Mouse (Mus musculus): Measurements from ENCODE around the gene Gkap1.

Gkap1 gene

DNA sequence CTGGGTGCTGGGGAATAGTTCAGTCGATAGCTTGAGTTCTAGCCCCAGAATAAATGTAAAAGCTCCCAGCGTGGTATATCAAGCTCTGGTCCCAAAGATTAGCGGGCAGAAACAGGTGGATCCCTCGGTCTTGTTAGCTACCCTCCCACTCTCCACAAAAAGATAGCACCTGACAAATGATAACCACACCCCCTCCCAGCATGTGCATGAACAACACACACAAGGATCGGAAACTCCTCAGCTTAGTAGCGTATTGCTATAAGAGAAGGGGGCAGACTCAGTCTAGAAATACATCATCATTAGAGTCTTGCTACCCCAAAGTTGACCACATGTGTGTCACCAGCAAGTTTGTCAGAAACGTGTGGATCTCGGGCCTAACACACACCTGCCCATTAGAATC, at the start of gene Gkap1:
Gkap1 (minus strand) TSS at position 101 of the 400 bp plus-strand sequence.
- no peak for DNase-seq

DNA sequence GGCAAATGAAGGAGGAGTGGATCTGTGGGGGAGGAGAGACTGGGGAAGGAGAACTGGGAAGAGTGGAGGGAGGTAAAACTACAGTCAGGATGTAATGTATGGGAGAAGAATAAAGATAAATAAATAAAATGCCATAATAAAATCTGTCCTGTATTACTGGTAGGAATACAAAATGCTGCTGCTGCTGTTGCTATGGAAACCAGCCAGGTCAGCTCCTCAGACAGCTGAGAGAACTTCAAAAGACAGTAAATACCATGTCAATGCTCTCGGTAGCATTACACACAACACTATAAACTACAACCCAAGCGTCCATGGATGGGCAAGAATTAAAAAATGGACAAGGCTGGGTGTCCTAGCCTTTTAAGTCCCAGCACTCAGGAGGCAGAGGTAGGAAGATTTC, 42.3 kb upstream of the Gkap1 start:
- DNase-seq: no peak

DNA sequence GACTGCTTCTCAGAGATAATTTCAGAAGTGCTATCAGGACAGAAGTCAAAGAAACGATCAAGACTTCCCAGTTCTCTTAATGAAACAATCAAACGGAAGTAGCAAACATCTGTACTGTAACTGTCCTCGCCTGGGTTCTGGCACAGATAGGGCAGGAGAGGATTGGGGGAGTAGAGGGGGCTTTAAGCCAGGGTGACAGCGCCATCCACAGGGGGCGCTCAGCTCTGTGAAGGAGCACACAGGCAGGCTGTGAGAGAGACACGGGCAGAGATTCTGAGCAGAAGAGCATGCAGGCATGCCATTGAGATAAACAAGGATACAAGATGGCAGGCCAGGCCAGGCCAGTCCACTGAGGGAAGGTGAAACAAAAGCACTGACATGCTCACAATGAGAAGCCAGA, 39.5 kb upstream of the Gkap1 start:
- DNase-seq: no peak

DNA sequence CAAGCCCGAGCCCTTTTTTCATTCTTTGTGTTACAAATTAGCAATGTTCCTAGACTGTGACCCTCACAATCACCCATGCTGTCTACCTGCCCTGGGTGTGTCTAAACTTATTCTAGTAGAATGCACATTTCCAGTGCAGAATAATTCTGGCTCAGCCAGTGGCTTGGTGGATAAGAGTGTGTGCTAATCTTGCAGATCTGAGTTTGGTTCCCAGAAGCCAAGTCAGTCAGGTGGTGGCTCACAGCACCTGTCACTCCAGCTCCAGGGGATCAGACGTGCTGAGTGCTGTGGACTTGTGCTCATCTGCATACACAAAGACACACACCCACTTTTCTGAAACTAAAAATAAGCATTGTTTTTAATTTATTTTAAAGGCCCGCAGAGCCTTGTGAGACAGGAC, 38.3 kb upstream of the Gkap1 start:
- DNase-seq: no peak

DNA sequence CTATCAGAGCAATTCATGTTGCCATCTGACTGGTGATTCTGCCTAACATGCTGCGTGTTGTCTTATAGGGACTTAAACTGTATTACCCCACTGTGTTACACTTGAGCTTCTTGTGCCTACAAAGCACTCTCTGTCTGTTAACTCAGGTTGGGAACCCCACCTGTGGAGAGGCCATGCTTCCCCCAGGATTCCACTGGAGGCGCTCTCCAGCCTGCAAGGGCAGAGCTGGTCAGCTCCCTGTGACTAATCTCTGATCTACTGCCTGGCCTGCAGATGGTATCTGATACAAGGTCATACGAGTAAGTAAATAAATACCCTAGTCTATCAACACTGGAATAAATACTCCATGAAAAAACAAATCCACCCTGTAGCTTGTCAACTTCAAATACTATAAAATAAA, 35.9 kb upstream of the Gkap1 start:
- no peak for DNase-seq

DNA sequence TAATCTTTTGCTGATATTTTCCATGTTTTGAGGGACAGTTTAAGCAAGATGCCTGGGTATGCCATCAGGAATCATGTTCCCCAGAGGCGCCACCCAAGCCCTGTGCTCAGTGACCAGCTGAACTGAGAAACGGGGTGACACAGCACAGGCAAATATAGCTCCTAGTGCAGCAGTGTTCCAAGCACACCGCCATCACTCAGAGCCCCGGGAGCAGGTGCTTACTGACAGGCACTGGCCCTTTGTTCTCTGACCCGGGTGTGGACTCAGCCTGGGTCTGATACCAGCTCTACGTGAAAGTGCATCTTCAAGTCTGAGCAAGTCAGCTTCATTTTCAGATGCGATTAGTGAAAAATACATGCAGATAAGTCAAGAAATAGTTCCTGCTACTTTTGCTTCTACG, 34.0 kb upstream of the Gkap1 start:
- no peak for DNase-seq

DNA sequence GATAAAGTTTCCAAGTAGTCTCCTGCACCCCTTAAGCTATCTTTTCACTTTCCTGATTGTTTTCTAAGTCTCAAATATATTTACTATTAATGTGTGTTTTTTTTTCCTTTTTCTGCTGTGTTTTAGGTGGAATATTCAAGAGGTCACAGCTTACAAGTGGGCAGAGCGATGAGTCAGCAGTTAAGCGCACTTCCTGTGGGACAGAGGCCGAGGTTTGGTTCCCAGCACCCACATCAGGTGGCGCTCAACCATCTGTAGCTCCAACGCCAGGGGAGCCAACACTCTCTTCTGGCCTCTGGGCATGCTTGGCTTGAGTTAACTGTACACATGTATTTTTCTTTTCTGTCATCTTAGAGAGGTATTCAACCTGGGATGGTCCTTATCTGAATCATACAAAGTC, 32.0 kb upstream of the Gkap1 start:
- DNase-seq: no peak

DNA sequence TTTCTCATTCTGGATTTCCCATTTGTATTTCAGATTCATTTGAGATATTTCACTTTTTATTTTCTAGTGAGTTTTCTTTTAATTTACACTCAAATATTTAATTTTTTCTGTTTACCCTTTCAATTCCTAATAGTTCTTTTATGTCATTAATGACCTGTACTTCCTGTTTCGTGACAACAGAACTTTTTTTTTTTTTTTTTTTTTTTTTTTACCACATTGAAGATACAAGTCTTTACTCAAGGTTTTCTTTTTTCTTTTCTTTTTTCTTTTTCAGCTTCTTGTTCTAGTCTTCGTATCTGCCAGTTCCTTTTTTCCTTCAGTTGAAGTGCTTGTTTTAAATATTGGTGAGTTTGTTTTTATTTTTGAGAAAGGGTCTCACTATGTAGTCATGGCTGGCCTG, 29.7 kb upstream of the Gkap1 start:
- DNase-seq: no peak

DNA sequence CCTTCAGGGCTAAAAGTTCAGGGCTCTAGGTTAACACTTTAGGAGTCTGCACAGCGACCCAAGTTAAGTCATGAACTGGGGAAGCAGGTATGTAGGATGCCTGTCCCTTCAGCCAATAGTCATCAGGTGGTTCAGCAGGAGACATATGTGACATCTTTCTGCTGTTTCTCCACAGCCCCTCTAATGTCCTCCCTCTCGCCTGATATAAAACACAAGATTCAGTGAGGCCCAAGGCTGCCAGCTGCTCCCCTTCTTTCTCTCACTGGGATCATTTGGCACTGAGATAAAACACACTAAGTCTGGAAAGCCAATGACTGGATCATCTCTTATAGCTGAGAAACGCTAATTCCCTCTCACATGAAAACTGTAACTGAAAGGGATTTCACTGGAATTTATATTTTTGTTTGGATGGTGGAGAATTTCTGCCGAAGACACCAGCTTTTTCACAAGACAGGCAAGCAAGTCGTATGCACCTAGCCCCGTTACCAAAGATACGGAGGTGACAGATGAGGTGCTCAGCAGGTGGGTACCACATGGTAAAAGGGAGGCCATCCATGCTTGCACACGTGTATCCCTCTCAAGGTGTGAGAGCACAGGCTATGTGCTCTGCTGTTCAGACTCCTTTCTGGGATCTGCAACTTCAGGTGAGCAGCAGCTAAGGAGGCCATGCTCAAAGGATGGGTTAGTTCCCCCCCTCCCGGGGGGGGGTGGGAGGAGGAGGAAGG, 27.1 kb upstream of the Gkap1 start:
- DNase-seq: peak; percentile 35

DNA sequence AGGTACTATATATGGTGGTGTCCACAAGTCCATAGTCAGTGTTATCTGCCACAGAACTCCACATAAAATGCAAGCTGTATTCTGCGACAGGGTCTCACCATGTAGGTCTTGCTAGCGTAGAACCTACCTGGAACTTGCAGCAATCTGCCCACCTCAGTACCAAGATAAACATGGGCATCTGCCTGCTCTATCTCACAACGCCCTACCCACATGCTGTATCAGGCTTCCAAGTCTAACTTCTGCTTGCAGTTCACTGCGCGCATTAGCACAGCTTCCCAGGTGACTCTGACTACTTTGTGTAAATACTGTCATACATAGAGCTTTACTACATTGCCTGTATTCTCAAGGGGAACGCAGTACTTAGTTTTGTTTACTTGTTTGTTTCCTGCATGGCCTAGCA, 26.5 kb upstream of the Gkap1 start:
- no peak for DNase-seq

DNA sequence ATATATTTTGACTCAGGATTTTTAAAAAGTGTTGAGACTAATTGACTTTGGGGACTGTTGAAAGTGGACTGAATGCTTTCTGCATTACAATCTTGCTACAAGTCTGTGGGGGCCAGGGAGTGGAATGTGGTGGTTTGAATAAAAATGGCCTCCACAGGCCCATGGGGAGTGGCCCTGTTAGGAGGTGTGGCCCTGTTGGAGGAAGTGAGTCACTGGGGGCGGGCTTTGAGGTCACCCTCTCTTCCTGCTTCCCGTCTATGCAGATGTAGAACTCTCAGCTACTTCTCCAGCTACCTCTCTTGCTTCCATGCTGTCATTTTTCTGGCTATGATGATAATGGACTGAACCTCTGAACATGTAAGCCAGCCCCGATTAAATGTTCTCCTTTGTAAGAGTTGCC, 23.3 kb upstream of the Gkap1 start:
- DNase-seq: no peak

DNA sequence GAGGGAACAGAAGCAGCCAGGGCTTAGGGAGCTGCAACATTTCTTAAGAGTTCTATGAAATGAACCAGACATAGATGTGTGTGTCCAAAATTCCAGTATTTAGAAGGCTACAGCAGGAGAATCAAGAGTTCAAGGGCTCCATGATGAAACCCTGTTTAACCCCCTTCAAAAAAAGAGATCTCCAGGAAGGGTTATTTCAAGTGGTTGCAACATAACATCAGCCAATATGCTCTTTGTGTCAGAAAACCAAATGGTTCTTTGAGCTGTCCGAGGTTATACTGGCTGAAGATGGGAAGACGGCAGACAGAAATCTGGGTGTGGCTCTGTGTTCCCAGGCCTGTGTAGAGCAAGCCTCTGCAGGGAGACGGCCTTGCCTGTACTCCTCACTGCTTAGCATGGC, 20.1 kb upstream of the Gkap1 start:
- DNase-seq: no peak

DNA sequence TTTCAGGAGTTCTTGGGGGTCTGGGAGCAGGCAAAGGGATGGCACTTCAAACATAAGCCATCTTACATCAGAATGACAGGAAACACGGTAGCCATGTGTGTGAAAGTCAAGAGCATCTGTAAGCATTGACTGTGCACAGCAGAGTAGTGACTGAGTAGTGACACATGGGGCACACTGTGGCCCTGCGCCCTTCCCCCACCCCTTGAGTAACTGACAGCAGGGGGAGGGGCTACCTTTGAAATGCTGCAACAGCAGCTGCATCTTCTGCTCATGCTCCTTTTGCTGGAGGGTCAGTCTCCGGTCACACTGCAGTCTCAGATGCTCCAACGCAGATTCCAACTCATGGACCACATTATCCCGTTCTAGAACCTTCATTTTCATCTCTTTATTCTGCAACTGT, 17.3 kb upstream of the Gkap1 start:
- no peak for DNase-seq

DNA sequence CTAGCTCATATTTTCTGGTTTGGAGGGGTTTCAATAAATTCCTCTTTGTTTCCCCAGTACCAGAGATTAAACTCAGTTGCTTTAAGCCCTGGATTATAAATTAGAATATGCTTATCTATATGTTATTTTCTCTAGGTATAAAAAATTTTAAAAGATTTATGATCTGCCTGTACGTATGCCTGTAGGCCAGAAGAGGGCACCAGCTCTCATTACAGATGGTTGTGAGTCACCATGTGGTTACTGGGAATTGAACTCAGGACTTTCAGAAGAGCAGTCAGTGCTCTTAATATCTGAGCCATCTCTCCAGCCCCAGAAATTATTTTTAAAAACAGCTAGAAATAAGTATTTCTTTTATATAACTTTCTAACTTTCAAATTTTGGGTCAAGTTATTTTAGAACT, 13.8 kb upstream of the Gkap1 start:
- no peak for DNase-seq

DNA sequence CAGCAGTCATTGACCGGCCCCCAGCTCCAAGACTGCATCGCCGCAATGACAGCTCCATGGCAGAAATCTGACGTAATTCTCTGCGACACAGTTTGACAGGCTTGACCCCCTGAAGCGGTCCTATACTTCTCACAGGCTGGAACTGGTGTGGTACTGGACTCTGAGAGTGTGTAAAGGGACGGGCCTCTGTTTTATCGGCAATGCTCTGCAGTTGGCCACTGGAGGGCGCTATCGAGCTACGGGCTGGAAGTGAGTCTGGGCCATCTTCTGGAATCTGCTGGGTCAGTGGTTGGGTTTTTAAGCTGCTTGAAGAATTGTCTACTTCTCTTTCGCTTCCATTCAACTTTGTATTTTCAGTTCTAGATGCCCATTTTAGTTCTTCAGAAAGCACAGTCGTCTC, 12.3 kb upstream of the Gkap1 start:
- peak; percentile 74 for DNase-seq

DNA sequence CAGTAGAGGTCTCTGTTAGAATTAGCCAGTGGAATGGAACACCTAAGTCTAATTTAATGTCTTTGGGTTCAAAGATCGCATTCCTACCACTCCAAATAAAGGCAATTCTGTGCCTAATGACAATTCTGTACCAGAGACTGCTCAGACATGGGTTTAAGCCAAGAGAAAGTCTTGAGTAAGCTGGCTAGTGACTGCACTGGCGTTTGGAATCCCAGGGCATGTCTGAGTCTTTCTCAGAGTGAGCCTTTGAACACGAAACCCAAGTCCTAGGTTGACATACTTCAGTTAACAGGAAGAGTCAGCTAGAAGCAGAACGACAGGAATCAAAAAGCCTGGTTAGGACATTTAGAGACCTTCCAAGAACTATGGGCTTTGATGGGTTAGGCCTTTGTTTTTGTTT, 8.0 kb upstream of the Gkap1 start:
- DNase-seq: no peak

DNA sequence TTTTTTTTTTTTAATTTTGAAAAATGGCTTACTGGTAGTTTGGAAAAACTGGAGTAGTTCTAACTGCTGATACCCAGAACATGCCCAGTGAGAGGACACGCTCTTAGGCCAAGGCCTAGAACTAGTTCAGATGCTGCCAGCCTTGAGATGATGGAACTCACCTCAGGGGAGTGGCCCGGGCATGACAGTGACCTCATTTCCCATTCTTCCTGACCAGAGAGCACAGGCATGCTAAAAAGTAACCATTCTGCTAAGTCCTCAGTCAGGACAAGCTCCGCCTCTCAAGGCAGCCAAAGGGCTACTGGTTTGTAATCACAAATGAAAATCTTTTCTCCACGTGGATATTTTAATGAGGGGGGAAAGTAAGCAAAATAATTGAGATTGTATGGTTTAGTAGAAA, 6.4 kb upstream of the Gkap1 start:
- DNase-seq: no peak

DNA sequence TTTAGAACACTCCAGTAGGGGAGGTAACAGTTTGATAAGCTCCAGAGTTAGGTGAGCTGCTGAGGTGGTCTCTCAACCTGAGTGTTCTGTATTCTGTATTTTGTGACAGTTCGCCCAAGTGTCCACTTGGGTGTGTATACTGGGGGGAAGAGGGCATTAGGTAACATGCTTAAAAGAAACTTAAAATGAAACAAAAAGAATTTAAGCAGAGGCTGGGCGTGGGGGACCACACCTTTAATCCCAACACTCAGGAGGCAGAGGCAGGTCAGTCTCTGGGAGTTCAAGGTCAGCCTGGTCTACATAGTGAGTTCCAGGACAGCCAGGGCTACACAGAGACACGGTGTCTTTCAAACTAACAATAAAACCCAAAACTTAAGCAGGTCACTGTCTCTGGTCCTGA, 5.0 kb upstream of the Gkap1 start:
- no peak for DNase-seq

DNA sequence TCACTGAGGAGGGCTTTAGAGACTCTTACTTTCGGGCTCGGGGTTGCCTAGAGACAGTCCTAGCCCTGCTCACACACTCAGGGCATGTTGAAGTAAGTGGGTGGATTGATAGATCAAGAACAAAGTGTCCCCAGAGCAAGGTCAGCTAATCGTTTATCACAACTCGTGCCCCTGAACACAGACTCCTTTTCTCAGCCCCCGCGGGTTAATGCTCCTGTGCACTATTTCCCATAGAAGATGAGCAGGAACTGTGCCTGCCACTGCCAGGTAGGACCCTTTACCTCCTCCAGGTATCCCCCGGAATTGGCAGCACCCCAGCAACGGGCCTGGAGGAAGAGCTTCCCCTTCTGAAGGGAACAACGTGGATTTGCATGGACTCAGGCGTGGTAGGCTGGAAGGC, 757 bp upstream of the Gkap1 start:
- no peak for DNase-seq

DNA sequence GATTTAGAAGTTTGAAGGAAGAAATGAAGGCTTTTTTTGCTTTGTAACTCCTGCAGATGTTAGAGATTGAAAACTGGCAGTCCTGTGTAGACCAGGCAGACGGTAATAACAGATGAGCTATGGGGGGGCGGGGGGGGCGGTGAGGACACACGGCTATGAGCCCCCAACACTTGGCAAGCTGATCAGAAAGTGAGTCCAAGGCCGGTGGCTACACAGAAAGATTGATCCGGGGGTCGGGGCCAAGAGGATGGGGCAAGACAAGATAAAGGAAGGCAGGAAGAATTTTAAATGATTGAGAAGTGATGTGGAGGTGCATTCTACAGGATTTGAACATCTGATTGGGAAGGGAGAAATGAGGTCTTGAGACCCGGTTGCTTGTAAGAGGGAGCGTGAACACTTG, 423 bp downstream of the Gkap1 start:
- no peak for DNase-seq

DNA sequence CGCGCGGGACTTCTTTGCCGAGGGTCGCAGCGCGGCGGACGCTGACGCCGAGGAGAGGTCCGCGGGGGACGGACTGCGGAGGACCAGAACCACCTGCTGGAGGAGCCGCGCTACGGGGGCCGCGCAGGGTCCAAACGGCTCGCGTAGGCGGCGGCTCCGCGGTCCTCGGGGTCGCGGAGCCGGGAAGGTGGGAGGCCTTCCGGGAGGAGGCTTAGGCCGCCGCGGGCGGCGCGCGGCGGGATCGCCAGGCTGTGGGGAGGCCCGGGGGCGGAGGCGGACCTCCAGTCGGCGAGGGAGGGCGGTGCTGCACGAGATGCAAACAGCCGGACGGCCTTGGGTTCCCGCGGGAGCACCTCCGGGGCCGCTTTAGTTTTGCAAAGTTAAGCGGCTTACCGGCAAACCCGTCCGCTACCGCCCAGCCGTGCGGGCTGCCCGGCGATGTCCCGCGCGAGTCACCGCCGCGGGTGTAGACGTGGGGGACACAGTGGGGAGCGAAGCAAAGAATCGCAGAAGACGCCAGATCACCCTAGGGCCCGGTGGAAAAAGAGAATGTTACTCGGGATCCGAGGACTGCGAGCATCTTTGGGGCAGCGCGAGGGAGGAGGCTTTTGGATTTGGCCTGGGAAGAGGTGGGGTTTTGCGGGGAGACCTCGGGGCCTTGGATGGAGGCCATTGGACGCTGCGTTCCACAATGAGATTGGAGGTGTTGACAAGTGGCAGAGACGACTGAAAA, 1.1 kb downstream of the Gkap1 start:
- DNase-seq: peak; percentile 43

DNA sequence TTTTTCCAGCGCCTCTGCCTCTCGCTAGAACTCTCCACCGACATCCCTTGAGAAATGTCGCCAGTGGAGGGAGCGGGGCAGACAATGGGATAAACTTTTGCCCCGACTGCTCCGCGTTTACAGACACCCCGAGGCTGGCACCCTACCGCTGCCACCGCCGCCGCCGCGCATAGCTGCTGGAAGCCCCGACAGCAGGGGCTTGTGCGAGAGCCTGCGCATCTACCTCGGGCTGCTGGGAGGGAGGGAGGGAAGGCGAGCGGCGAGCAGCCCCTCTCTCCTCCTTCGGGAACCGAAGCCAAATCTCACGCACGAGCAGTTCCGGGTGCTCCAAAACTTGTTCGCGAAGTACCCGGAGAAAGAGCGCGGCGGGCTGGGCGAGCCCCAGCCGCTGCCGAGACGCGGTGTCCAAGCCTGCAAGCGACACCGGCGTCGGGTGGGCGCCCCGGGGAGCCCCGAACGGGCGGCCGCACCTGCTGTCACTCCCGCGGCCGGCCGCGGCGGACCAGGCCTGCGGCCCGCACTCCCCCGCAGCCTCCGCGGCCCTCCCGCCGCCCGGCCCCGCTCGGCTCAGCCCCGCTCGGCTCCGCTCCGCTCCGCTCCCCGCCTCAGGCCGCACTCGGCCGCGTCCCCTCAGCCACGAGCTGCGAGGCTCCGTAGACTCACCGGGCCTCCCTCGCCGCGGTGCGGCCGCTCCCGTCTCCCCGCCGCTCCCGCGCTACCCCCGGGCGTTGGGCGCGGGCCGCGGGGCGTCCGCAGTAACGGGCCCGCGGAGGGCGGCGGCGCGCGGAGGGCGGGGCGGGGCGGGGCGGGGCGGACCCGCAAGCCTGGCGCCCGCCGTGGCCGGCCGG, 1.9 kb downstream of the Gkap1 start:
- peak; percentile 26 for DNase-seq

DNA sequence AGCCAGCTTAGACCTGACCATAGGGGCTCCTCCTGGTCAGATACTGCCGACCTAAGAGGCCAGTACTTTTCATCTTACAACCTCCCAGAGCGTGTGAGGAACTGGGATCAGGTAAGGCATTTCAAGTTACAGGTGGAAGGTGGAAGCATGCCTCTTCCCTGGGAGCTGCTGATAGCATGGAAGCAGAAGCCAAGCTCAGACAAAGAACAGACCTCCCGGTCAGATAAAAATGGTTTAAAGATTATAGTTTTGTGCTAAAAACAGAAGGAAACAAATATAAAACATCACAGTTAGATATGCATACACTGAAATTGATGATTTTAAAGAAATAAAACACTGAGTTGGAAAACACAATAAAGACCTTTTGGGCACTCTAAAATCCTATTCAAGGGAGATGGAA, 8.6 kb downstream of the Gkap1 start:
- no peak for DNase-seq

DNA sequence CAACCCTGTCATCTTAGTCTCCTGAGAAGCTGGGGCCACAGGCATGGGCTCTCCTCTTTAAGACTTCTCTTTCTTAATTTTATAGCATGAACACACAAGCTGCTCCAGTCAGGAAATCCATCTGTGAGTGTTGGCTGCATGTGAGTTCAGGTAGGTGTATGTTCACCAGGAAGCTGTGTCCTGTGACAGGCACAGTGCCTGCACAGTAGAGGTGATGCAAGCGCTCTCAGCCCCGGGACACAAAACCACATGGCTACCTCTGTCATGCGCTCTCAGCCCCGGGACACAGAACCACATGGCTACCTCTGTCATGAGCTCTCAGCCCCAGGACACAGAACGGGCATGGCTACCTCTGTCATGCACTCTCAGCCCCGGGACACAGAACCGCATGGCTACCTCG, 12.0 kb downstream of the Gkap1 start:
- DNase-seq: no peak

All from cerebellum, adult 8-10 months (tissue).